In the genomic region with DNA sequence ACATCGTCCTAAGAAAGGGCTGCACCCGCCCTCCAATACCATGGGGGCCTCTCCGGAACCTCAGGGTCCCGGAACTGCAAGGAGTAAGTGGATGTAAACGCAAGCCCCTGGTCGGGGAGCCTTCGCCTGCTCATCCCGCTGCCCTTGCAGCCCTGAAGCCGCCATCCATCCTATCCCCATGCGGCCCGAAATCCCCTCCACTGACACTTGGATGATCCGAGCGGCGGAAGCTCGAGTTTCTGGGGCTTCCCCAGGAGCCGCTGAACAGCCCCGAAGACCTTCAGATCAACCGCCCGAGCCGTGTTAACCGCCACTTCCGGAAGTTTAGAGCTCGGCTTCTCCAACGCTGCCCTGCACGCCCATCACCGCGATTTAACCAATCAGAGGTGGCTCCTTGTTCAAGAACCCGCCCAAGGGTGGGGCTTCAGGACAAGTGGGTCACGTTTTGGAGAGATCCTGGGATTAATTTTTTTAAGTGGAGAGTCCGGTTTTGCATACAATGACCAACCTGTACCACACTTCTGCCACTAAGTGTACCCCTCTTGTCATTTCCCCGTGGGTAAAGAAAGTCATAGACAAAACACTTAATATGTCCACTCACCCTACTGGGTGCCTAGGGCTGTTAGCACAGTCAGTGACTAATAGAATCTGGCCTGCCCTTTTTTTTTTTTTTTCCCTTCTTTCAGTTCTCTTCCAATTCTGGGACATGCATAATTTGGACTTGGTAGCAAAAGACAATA, we compare ENCODE assay signal across 7 mouse cellular contexts. TPM values are rescaled to one million over a fixed set of nuclear protein-coding genes. Genes with fewer than 3 reads are reported as not detected.
DNase-seq lines count a peak whose midpoint lies in the region; ATAC-seq lines count a peak whose summit lies in the region.

No protein-coding gene starts in this region.

- peak overlapping the region; percentile 86 for H3K27ac ChIP-seq in intestine, embryonic 15.5 days
- H3K27ac ChIP-seq in midbrain, embryonic 10.5 days (replicated peaks) = peak overlapping the region; percentile 90

- WGBS in intestine, embryonic 15.5 days = under 1% methylated on average over 31 of the region's 31 CpGs
- under 1% methylated on average over 31 of the region's 31 CpGs for WGBS in midbrain, embryonic 10.5 days

- H3K9me3 ChIP-seq in intestine, embryonic 15.5 days = no peaks in the 10 kb centered on the region
- H3K9me3 ChIP-seq in midbrain, embryonic 10.5 days (replicated peaks) = no peaks in the 10 kb centered on the region

- H3K4me2 ChIP-seq in intestine, embryonic 15.5 days (replicated peaks) = peak overlapping the region; percentile 91

- peaks cover 6% of the 10 kb centered on the region; the same call in 1 of the 2 replicates for H3K4me1 ChIP-seq in intestine, embryonic 15.5 days (replicated peaks)
- H3K4me1 ChIP-seq in midbrain, embryonic 10.5 days = peaks cover 14% of the 10 kb centered on the region

- no peaks in the 10 kb centered on the region for H3K36me3 ChIP-seq in intestine, embryonic 15.5 days
- H3K36me3 ChIP-seq in midbrain, embryonic 10.5 days = peaks cover 11% of the 10 kb centered on the region

- H3K4me3 ChIP-seq in intestine, embryonic 15.5 days (replicated peaks) = peak overlapping the region; percentile 74
- H3K4me3 ChIP-seq in midbrain, embryonic 10.5 days = peak overlapping the region; percentile 85

- no peaks in the 10 kb centered on the region for H3K27me3 ChIP-seq in intestine, embryonic 15.5 days (replicated peaks)
- H3K27me3 ChIP-seq in midbrain, embryonic 10.5 days (ENCODE audit: low read depth, poor library complexity, severe bottlenecking) = no peaks in the 10 kb centered on the region

- peak overlapping the region; percentile 87 for H3K9ac ChIP-seq in intestine, embryonic 15.5 days

- intact Hi-C loops in gastrocnemius, postnatal 36 days (cut with DNase I) = no loop called here
- intact Hi-C loops in left cerebral cortex, postnatal 25 days (cut with DNase I) = no loop called here

- peak; percentile 95 for DNase-seq in adrenal gland, adult 18-20 months (ENCODE audit: low spot score in 2 of 2)
- peak; percentile 99 for DNase-seq in embryo, embryonic 11 days
- DNase-seq in gastrocnemius, postnatal 36 days = peak; percentile 95 to 98
- DNase-seq in left cerebral cortex, postnatal 25 days (ENCODE audit: low spot score in 2 of 2) = peak; percentile 95 to 99
- peak; percentile 95 for DNase-seq in midbrain, embryonic 10.5 days (ENCODE audit: low spot score)
- DNase-seq in right cerebral cortex, postnatal 4 days = peak; percentile 89

- peak; percentile 100 for ATAC-seq in intestine, embryonic 15.5 days

RNA-seq across cellular contexts. Expression of a gene that starts 8.0 kb away (rescaled TPM):
- total RNA-seq in adrenal gland, adult 18-20 months (2021) = 10 to 100 TPM; 30.1 to 37.4 TPM
- 10 to 100 TPM; 38.0 to 38.6 TPM for total RNA-seq in gastrocnemius, postnatal 36 days (2021)
- polyA plus RNA-seq in intestine, embryonic 15.5 days (2015; fragmentation: Nextera tagmentation; extraction: Ambion mirVana) = 47.6 and 58.2 TPM in 2 replicates
- total RNA-seq in left cerebral cortex, postnatal 25 days (2021) = 10 to 100 TPM; 31.6 to 35.9 TPM
- polyA plus RNA-seq in midbrain, embryonic 10.5 days (2016; fragmentation: Nextera tagmentation; extraction: Ambion mirVana) = 60.3 and 61.4 TPM in 2 replicates

RNA-seq across cellular contexts. Expression of a gene that starts 8.1 kb away (rescaled TPM):
- 1 to 10 TPM; 1.8 to 2.1 TPM for total RNA-seq in adrenal gland, adult 18-20 months (2021)
- 1 to 10 TPM in 1 of 2 experiments, under 1 TPM in 1; 0.72 to 1.0 TPM for total RNA-seq in gastrocnemius, postnatal 36 days (2021)
- 1.7 TPM in 2 replicates for polyA plus RNA-seq in intestine, embryonic 15.5 days (2015; fragmentation: Nextera tagmentation; extraction: Ambion mirVana)
- 1 to 10 TPM; 1.9 to 2.0 TPM for total RNA-seq in left cerebral cortex, postnatal 25 days (2021)
- polyA plus RNA-seq in midbrain, embryonic 10.5 days (2016; fragmentation: Nextera tagmentation; extraction: Ambion mirVana) = 1.2 and 1.5 TPM in 2 replicates

RNA-seq across cellular contexts. Expression of a gene that starts 9.9 kb away (rescaled TPM):
- total RNA-seq in adrenal gland, adult 18-20 months (2021) = 1 to 10 TPM; 8.0 to 9.2 TPM
- 1 to 10 TPM; 6.5 to 7.0 TPM for total RNA-seq in gastrocnemius, postnatal 36 days (2021)
- polyA plus RNA-seq in intestine, embryonic 15.5 days (2015; fragmentation: Nextera tagmentation; extraction: Ambion mirVana) = 6.7 and 6.9 TPM in 2 replicates
- total RNA-seq in left cerebral cortex, postnatal 25 days (2021) = 10 to 100 TPM; 14.9 to 18.4 TPM
- polyA plus RNA-seq in midbrain, embryonic 10.5 days (2016; fragmentation: Nextera tagmentation; extraction: Ambion mirVana) = 8.2 and 8.8 TPM in 2 replicates

RNA-seq across cellular contexts. Expression of a gene that starts 58.9 kb away (rescaled TPM):
- total RNA-seq in adrenal gland, adult 18-20 months (2021) = 10 to 100 TPM; 90.7 to 95.5 TPM
- total RNA-seq in gastrocnemius, postnatal 36 days (2021) = 100 to 1,000 TPM in 1 of 2 experiments, 10 to 100 TPM in 1; 86.2 to 105 TPM
- 16.2 and 16.7 TPM in 2 replicates for polyA plus RNA-seq in intestine, embryonic 15.5 days (2015; fragmentation: Nextera tagmentation; extraction: Ambion mirVana)
- total RNA-seq in left cerebral cortex, postnatal 25 days (2021) = 10 to 100 TPM; 27.8 to 29.6 TPM
- polyA plus RNA-seq in midbrain, embryonic 10.5 days (2016; fragmentation: Nextera tagmentation; extraction: Ambion mirVana) = 20.6 and 21.5 TPM in 2 replicates

Comparison
In these comparisons a context has a peak if more than half of its experiments do, and no peak if none do; other contexts are left out.
1. Peak in every context shown above with its lines: DNase-seq, ATAC-seq, H3K4me3 ChIP-seq and H3K27ac ChIP-seq.